Mouse (Mus musculus): ENCODE results near the gene Ncbp1.

GRCm38 (mm10) chr4:46126541-46126940, 11.9 kb upstream of the Ncbp1 start:
- TF ChIP-seq EP300 (IDR thresholded peaks at IDR 0.05; ENCODE audit: insufficient read depth, low read depth, low read length) (no peak), CTCF (IDR thresholded peaks at IDR 0.05; ENCODE audit: low read depth, low read length) (peak; percentile 94), POLR2A (IDR thresholded peaks at IDR 0.05; ENCODE audit: insufficient read depth, low read length) (no peak)
